Mouse (Mus musculus) embryo, embryonic 9.5 days (tissue): ENCODE results near the gene A930017K11Rik.
A peak's percentile ranks its signal among the peaks of the same experiment; 100 is the strongest.

Experiments
- DNase-seq: peaks from one replicate; pipeline ENCODE4 v3.0.0-alpha.2; 2017; ENCODE audit errors: extremely low spot score

Gene A930017K11Rik

GRCm38 (mm10) chr17:25925348-25925747 lies 27.0 kb downstream of the A930017K11Rik start:
- DNase-seq = no peak

GRCm38 (mm10) chr17:25922120-25922519 lies 30.2 kb downstream of the A930017K11Rik start:
- no peak for DNase-seq

- peak; percentile 99 for DNase-seq
These were observed 32.4 kb downstream of the A930017K11Rik start for GRCm38 (mm10) chr17:25919786-25920642.

- DNase-seq = no peak
These were observed 33.1 kb downstream of the A930017K11Rik start, which contains the start of gene Rab40c for GRCm38 (mm10) chr17:25919144-25919785. Rab40c (minus strand) TSS chr17:25919727.

GRCm38 (mm10) chr17:25918037-25918750 lies 34.2 kb downstream of the A930017K11Rik start:
- no peak for DNase-seq

- DNase-seq = no peak
These were observed 35.3 kb downstream of the A930017K11Rik start for GRCm38 (mm10) chr17:25916931-25917647.

GRCm38 (mm10) chr17:25914295-25914694 lies 38.1 kb downstream of the A930017K11Rik start:
- DNase-seq = no peak

- DNase-seq = no peak
These were observed 38.5 kb downstream of the A930017K11Rik start for GRCm38 (mm10) chr17:25913877-25914275.

GRCm38 (mm10) chr17:25913186-25913876 lies 39.0 kb downstream of the A930017K11Rik start:
- DNase-seq = no peak

GRCm38 (mm10) chr17:25911816-25912215 lies 40.5 kb downstream of the A930017K11Rik start:
- no peak for DNase-seq

- no peak for DNase-seq
These were observed 44.7 kb downstream of the A930017K11Rik start for GRCm38 (mm10) chr17:25907640-25908039.

GRCm38 (mm10) chr17:25903061-25903460 lies 49.3 kb downstream of the A930017K11Rik start:
- no peak for DNase-seq

GRCm38 (mm10) chr17:25900193-25900592 lies 52.2 kb downstream of the A930017K11Rik start:
- no peak for DNase-seq
